Mouse (Mus musculus) lung, postnatal 10 days (tissue): ENCODE measurements around the gene Mcl1.
"Not testable (repeated sequence)": the region's sequence is repeated elsewhere in the genome, so short reads cannot be mapped to it uniquely, and the experiment has no call there.

Experiments
- DNase-seq: peaks from one replicate; pipeline ENCODE4 v3.0.0; 2021

Mcl1 gene

DNA sequence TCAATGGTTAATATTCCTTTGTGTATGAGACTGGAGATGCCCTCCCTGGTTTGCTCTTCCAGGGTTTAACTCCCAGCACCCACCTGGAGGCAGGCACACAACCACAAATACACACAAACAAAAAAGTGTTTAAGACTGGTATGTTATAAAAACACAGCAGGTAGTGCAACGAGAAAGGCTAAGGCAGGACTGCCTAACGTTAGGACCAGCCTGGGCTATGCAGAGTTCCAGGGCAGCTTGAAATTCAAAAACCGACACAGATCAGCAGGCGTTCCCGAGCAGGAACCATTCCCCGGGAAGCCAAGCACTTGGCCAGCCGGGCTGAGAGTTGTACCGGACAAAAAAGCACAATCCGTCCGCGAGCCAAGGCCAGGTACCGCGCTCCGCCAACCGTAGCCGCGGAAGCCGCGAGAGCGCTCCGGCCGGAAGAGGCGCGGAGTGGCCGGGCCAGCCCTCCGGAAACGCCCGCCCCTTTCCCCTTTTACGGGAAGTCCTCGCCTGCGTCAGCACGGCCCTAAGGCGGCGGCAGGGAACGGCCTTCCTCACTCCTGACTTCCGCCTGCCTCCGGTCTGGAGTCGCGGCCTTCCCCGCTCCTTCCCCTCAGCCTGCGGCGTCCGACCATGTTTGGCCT, at the start of gene Mcl1:
Gene Mcl1 (plus strand): TSS at position 553 of the 632 bp plus-strand sequence.
- DNase-seq, result peak; percentile 98

DNA sequence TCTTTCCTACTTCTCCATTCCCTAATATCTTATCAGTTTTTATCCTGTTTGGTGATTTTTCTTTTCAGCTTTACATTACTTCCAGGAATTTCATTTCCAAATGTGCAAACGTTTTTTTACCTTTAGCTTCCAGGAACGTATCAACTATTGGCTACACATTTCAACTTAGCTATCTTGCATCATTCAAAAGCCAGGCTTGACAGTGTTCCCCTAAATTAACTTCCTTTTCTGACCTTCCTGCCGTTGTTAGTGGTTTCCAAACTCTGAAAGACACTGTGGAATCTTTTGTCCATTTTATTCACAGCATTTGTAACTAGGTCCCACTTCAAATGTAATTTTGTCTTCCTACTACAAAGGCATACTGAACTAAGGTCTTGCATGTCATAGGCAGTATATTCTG, 49.4 kb upstream of the Mcl1 start:
- DNase-seq, result no peak

GRCm38 (mm10) chr3:95613996-95614395, 44.6 kb upstream of the Mcl1 start:
- no peak for DNase-seq

DNA sequence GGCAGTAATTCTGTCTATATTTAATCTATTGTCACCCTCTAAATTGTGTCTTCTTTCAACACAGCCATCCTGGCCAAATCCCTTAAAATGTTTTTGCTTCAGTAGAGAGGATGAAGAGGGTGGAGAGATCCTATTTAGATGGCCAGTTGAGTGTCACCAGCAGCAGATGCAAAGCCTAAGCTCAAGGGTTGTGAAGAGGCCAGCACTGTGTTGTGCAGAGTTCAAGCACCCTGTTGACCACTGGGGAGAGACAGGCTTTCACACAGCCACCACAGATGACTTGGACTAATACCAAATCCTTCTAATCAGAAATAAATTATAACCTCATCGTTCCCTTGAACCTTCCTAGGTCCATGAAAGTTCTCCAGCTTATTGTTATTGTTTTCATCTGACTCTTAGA, 40.1 kb upstream of the Mcl1 start:
- DNase-seq, result no peak

GRCm38 (mm10) chr3:95621241-95621640, 37.3 kb upstream of the Mcl1 start:
- no peak for DNase-seq

- DNase-seq, result not testable (repeated sequence)
Measured at GRCm38 (mm10) chr3:95622421-95622820, 36.2 kb upstream of the Mcl1 start.

DNA sequence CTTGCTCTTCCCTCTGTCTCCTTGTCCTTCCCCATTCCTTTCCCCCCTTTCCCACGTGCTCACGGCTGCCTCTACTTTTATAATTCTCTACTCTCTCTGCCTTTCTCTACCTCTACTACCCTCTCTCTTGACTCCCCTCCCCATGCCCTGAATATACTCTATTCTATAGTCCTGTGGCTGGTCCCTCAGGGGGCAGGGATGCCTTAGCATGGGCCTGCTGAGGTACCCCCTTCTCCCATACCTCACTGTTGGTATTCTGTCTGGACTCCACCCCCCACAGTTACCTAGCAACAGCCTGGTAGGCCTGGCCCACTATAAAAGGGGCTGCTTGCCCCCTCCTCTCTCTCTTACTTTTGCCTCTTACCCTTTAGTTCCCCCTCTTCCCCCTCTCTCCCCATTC, 35.0 kb upstream of the Mcl1 start:
- DNase-seq, result no peak

- not testable (repeated sequence) for DNase-seq
Measured at GRCm38 (mm10) chr3:95623991-95624515, 34.5 kb upstream of the Mcl1 start.

GRCm38 (mm10) chr3:95624628-95625503, 33.7 kb upstream of the Mcl1 start, which contains the start of gene Ensa:
Gene Ensa (plus strand): TSS chr3:95624993.
- DNase-seq, result peak; percentile 99

DNA sequence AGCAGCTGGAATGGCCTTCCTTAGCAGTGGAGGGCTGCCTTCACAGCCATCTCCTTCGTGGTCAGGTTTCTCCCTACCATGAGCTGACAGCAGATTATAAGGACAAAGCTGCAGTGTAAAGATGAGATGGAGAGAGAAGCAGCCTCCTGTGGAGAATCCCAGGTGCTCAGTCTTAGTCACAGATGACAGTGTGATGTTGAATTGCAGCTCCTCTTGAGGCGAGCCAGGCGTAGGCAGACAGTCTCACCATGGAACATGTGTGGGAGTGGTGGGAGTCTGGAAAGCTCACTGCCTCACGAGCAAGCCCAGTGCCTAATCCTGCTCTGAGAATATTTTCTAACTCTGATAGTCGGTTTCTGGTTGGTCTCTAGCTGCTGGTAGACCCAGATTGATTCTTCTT, 30.8 kb upstream of the Mcl1 start:
- DNase-seq, result no peak

DNA sequence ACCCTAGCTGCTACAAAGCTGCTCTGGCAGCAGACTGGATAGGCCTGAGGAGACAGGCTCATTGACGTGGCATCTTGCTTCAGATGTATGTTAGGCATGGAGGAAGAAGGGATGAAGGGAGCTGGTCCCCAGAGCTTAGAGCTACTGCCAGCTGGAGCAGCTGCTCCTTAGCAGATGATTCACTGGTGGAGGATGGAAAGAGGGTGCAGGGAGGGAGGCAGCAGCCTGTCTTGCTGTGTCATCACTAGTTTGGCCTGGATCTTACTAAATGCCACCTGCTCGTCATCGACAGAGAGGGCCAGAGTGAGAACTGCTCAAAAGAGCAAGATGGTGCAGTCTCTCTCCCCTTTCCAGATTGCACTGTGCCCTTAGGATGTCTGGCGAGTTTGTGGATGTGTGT, 28.8 kb upstream of the Mcl1 start:
- no peak for DNase-seq

DNA sequence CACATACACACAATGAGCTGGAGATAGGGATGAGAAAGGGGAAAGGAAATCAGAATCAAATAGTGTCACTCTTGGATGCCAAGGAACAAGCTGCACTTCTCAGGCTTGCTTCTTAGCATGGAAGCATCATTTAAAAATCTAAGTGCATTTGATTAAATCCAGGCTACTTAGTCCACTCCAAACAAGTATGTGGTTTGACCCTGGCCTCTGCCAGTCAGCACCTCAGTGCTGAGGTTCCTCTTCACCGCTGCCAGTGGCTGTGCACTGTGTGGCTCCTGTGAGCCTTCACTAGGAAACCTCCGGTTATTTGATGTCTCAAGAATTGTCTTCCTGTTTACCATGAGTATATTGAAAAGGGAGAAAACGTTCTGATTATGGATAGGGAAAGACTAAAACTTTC, 27.7 kb upstream of the Mcl1 start:
- no peak for DNase-seq

GRCm38 (mm10) chr3:95631304-95631703, 27.3 kb upstream of the Mcl1 start:
- DNase-seq, result no peak

GRCm38 (mm10) chr3:95632648-95633588, 25.7 kb upstream of the Mcl1 start:
- DNase-seq, result no peak

DNA sequence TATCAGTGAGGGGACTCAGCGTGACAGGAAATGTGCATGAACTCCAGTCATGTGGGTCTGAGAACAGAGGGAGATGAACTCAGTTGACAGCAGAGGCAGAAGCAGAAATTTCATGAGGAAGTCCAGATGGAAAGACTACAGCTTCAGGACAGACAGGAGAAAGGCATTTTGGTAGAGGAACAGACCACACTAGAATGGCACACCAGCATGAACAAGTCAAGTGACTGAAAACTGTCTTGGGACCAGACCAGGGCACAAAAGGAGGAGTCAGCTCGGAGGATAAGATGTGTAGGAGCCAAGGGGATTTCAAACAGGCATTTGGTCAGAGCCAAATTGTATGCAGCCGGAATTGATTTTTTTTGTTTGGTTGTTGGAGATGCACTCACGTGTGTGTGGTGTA, 23.0 kb upstream of the Mcl1 start:
- no peak for DNase-seq

DNA sequence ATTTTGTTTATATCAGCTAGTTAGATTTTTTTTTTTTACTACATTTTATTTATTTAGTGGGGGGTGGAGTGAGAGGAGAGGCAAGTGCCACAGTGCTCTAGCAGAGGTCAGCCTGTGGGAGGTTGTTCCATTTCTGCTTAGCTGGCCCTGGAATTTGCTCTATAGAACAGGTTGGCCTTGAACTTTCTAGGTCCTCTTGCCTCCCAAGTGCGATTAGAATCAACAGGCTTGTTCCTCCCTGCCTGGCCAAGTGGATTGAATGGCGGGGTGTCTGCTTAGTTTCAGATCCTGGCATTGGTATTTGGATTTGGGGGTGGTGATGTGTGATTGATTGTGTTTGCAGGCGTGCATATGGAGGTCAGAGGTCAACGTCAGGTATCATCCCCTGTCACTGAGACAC, 22.5 kb upstream of the Mcl1 start:
- no peak for DNase-seq

DNA sequence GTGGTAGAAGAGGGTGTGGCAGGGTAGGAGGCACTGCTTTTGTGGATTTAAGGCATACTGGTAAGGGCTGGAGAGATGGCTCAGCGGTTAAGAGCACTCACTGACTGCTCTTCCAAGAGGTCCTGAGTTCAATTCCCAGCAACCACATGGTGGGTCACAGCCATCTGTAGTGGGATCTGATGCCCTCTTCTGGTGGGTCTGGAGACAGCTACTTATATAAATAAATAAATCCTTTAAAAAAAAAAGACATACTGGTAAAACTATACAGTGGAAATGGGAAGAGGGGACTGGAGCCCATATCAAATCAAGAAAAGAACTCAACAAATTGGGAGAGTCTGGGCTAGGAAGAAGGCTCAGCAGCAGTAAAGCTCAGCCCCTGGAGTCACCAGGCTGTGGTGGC, 18.9 kb upstream of the Mcl1 start:
- DNase-seq, result no peak

DNA sequence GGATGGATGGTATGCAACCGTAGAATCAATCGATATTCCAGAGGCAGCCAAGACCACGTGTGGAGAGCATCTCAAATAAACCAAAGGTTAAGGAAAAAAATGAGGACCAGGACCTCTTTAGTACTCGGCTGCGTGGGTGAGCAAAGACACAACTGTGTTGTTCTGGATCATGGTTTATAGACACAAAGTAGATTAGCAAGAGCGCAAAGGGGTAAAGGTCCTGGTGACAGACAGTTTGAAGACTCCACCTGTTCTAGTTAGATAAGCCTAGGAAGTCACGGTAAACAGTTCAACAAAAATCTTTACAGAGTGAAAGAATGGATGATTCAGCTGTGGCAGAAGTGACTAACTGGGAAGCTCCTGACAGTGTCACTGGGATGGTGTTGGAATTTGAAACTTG, 15.5 kb upstream of the Mcl1 start:
- no peak for DNase-seq

DNA sequence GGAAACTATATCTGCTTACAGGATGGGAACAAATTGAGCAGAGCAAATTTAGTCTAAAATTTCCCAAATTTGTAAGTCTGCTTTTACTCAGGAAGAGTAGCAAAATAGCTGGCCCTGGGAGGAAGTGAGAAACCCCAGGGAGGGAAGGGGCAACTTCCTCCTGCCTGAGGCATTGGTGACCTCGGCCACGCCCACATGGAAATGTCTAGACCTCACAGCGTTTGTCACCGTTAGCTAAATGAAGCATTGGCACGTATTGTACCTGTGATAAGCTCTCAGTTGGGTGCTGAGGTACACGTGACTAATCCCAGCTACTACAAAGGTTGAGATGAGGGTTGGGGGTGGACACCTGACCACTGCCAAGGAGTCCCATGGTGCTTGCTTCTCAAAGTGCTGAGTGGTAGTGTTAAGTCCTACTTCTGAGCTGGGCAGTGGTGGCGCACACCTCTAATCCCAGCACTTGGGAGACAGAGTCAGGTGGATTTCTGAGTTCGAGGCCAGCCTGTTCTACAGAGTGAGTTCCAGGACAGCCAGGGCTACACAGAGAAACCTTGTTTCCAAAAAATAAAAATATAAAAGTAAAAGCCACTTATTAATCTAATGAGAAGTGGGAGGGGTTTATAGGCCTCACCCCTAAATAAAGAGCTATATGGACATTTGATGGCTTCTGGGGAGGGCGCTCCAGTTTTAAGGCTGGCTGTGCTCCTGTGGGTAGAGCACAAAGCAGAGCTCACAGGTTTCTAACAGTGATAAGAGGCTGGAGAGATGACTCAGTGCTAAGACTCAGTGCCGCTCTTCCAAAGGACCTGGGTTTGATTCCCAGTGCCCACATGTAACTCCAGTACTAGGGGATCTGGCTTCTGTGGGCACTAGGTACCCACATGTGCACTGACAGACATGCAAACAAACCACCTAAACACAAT, 13.0 kb upstream of the Mcl1 start:
- DNase-seq, result peak; percentile 58

- no peak for DNase-seq
Measured at GRCm38 (mm10) chr3:95648016-95648415, 10.6 kb upstream of the Mcl1 start.

DNA sequence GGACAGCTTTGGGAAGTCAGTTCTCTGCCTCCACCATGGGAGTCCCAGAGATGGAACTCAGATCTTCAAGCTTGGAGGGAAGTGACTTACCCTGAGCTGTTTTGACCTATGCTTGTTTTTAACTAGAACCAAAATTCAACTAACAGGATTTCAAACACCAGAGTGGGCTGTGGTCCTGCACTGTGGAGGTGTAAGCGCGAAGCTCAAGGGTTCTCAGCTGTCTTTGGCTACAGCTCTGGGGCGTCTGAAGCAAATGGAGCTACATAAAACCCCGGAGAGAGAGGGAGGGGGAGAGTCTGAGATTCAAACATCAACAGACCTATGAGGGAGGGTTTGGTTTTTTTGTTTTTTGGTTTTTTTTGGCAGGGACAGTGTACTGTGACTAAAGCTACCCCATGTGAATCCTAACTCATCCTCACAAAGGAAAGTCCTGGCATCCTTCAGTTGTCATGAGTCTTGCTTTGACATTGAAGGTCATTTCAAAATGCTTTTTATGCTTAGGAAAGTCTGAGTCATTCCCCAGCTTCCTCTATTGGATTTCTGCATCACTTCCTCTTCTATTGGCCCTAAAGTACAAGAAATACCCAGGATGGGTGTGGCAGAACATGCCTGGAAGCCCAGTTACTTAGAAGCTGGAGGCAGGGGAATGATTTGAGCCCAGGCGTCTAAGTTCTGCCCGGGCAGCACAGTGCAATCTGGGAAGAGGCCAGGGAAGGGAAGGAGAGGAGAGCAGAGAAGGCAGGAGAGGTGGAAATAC, 8.1 kb upstream of the Mcl1 start:
- DNase-seq, result peak; percentile 77
